Mouse (Mus musculus) midbrain, postnatal 0 days (tissue): ENCODE results near the gene Dnajc16. TPM values are rescaled to one million over a fixed set of nuclear protein-coding genes. Genes with fewer than 3 reads are reported as not detected.

Source experiments
- ATAC-seq: fragments of 200-750 bp; cut with Nextera tagmentation; 2 replicates; pipeline ENCODE4 v1.8.0; 2017; ENCODE audit warnings: moderate number of reproducible peaks, mild to moderate bottlenecking, moderate TSS enrichment, moderate library complexity; ENCODE audit not compliant: low FRiP score
- DNase-seq: peaks from one replicate; pipeline ENCODE4 v3.0.0-alpha.2; 2015; ENCODE audit warnings: low spot score
- H3K27ac ChIP-seq: fragments of 300-500 bp; sonication (generic); 2 replicates; pipeline ENCODE4 v1.5.1; 2014; ENCODE audit warnings: low read depth, mild to moderate bottlenecking, low read length, mixed read lengths
- H3K27me3 ChIP-seq: fragments of 300-500 bp; sonication (generic); 2 replicates; pipeline ENCODE4 v1.6.1; 2014; ENCODE audit warnings: low read length, control low read depth, mixed read lengths; ENCODE audit not compliant: insufficient read depth
- H3K36me3 ChIP-seq: fragments of 300-500 bp; sonication (generic); 2 replicates; pipeline ENCODE4 v1.6.1; 2014; ENCODE audit warnings: low read length, control low read depth, mixed read lengths; ENCODE audit not compliant: insufficient read depth
- H3K4me1 ChIP-seq: fragments of 300-500 bp; sonication (generic); 2 replicates; pipeline ENCODE4 v1.6.1; 2014; ENCODE audit warnings: mild to moderate bottlenecking, control low read depth, antibody characterized with exemption, low read length, mixed read lengths; ENCODE audit not compliant: insufficient read depth
- H3K4me2 ChIP-seq: fragments of 300-500 bp; sonication (generic); 2 replicates; pipeline ENCODE4 v1.6.1; 2014; ENCODE audit warnings: low read depth, mild to moderate bottlenecking, low read length, mixed read lengths; ENCODE audit not compliant: poor library complexity, severe bottlenecking
- H3K4me3 ChIP-seq: fragments of 300-500 bp; sonication (generic); 2 replicates; pipeline ENCODE4 v1.5.1; 2014; ENCODE audit warnings: low read depth, mild to moderate bottlenecking, low read length, moderate library complexity
- H3K9ac ChIP-seq: fragments of 300-500 bp; sonication (generic); replicated peaks from 2 replicates; pipeline ENCODE4 v1.6.1; 2014; ENCODE audit warnings: mild to moderate bottlenecking, low read length, moderate library complexity, mixed read lengths; ENCODE audit not compliant: poor library complexity, severe bottlenecking
- H3K9me3 ChIP-seq: fragments of 300-500 bp; sonication (generic); 2 replicates; pipeline ENCODE4 v1.6.1; 2016; ENCODE audit warnings: low read length, control low read depth
- CTCF ChIP-seq: IDR thresholded peaks from 2 replicates; pipeline ENCODE4 v1.5.1; 2016; ENCODE audit warnings: antibody characterized with exemption, mild to moderate bottlenecking
- WGBS: fragments of 180-500 bp; shearing (Covaris S2); extraction: QIAGEN DNeasy Blood & Tissue Kit; methylation state at CpG from one replicate; pipeline ENCODE4 v1.1.7; 2014; 5-methylcytosine and 5-hydroxymethylcytosine counted together
- polyA plus RNA-seq: library from polyadenylated mRNA; unstranded; fragments of >200 nt; fragmentation: Nextera tagmentation; extraction: Ambion mirVana; gene quantifications from 2 replicates; pipeline ENCODE4 v1.2.1, GENCODE M21; 2015
- total RNA-seq: library from RNA; depleted of rRNA; stranded (reverse); fragments of >200 nt; gene quantifications from 2 replicates; pipeline ENCODE4 v1.2.3, GENCODE M21; 2014

The Dnajc16 gene
- total and polyA plus RNA-seq, 2 experiments from 2014 or later: 7.2 to 18.2 TPM

DNA sequence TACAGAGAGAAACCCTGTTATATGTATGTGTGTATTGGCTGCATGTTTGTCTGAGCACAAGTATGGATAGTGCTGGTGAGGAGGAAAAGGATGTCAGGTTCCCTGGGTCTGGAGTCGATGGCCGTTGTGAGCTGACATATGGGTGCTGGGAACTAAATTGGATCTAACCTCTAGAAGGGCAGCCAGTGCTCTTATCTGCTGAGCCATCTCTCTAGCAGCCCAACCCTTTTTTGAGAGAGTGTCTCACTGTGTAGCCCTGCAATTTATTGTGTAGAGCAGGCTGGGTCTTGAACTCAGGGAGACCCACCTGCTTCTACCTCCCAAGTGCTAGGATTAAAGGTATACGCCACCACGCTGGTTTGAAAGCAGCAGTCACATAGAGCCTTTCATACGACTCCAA is 65.5 kb downstream of the Dnajc16 start:
- DNase-seq: no peak

DNA sequence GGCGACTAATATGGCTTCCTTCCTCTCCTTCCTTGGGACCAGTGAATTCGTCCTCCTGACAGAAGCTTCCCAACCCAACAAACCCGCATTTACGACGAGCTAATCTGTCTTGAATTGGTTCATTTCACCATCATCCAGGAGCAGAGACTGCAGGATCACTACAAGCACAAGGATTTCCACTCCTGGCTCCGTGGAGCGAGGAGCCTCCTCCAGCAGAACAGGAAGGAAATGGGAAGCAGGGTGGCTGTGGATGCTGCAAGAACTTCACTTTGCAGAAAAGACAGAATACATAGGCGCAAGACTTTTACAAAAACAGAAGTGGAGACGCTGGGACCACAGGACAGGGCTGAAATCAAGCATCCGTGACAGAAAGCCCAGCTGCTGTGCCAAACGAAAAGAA is 66.1 kb downstream of the Dnajc16 start:
- H3K27me3 ChIP-seq: no peaks in the 10 kb centered on the region
- H3K36me3 ChIP-seq: no peaks in the 10 kb centered on the region
- no peak overlapping the region for H3K4me2 ChIP-seq
- WGBS: 65% methylated on average over 11 of the region's 11 CpGs
- H3K4me1 ChIP-seq: peaks cover 12% of the 10 kb centered on the region; the same call in 1 of the 2 replicates
- H3K4me3 ChIP-seq: no peak overlapping the region
- DNase-seq (no peak), ATAC-seq (no peak)
- H3K9ac ChIP-seq: no peak overlapping the region
- no peak for TF ChIP-seq CTCF
- H3K27ac ChIP-seq: no peak overlapping the region
- H3K9me3 ChIP-seq: no peaks in the 10 kb centered on the region

More for the DNA sequence above, 65.5 kb downstream of the Dnajc16 start:
- no peak overlapping the region for H3K9ac ChIP-seq
- peaks cover 12% of the 10 kb centered on the region; the same call in 1 of the 2 replicates for H3K4me1 ChIP-seq
- no peaks in the 10 kb centered on the region for H3K27me3 ChIP-seq
- no peak overlapping the region for H3K4me2 ChIP-seq
- H3K27ac ChIP-seq: no peak overlapping the region
- no peaks in the 10 kb centered on the region for H3K36me3 ChIP-seq
- no peaks in the 10 kb centered on the region for H3K9me3 ChIP-seq
- ATAC-seq: no peak
- TF ChIP-seq CTCF: no peak
- WGBS: 93% methylated on average over 5 of the region's 5 CpGs
- H3K4me3 ChIP-seq: no peak overlapping the region

DNA sequence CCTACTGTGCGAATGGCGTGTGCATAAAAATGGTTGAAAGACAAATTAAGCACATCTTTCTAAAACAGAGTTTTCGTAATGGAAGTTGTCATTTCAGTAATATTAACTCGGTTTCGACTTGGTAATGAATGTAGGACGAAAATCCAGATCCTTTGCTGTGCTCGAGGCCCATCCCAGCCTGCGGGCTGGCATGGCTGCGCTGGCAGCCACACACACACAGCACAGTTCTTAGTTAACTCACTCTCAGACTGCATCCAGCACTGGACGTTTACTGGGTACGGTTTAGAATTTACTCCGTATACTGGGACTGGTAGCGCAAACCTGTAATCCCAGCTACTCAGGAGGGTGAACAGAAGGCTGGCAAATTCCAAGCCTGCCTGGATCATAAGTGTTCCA is 67.1 kb downstream of the Dnajc16 start:
- Histone ChIP-seq H3K4me2 (peak overlapping the region; percentile 86), H3K9me3 (no peaks in the 10 kb centered on the region), H3K27ac (peak overlapping the region; percentile 80), H3K36me3 (no peaks in the 10 kb centered on the region), H3K27me3 (no peaks in the 10 kb centered on the region), H3K4me1 (peaks cover 12% of the 10 kb centered on the region; the same call in 1 of the 2 replicates), H3K4me3 (peak overlapping the region; percentile 99), H3K9ac (peak overlapping the region; percentile 96)
- no peak for TF ChIP-seq CTCF
- peak; percentile 72; the same call in 1 of the 2 replicates for ATAC-seq
- 7% methylated on average over 13 of the region's 13 CpGs for WGBS
- peak; percentile 14 for DNase-seq

DNA sequence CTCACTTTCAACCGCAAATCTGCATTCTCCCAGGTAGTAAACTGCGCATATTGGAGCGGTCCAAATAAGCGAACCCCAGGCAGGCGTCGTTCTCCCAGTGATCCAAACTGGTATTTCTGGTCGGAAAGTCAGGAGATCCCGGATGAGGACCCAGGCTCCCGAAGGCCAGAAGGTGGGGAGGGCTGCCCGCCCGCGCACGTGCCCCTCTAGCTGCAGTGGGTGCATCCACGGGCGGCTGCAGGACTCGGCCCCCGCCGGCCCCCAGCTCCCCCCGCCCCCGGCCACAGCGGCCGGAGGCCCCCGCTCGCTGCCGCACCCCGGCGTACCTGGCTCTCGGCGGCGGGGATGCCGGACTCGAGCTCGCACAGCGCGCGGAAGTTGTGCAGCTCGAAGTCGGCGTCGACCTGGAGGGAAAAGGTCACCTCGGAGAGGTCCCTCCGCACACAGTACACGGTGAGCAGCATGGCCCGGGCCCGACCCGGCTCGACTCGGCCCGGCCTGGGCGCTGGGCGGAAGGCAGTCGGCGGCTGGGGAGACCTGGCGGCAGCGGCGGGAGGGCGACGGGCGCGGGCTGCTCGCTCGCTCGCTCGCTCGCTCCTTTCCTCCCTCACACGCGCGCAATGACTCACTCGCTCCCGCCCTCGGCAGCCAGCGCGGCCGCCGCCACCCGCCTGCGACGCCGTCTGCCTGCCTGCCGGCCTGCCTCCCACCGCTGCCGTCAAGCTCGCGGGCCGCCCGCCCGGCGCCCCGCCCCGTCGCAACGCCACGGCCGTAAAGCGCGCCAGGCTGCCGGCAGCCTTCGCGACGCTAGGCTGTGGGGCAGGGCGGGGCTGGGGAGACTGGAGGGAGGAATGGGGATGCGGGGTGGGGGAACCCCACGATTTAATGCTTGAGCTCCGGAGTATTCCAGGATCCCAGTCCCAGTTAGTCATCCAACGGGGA is 67.7 kb downstream of the Dnajc16 start, which contains the start of gene Ddi2:
TSS of gene Ddi2 (minus strand) at position 689 of the 942 bp plus-strand sequence.
- WGBS: under 1% methylated on average over 86 of the region's 105 CpGs
- DNase-seq: peak; percentile 92

DNA sequence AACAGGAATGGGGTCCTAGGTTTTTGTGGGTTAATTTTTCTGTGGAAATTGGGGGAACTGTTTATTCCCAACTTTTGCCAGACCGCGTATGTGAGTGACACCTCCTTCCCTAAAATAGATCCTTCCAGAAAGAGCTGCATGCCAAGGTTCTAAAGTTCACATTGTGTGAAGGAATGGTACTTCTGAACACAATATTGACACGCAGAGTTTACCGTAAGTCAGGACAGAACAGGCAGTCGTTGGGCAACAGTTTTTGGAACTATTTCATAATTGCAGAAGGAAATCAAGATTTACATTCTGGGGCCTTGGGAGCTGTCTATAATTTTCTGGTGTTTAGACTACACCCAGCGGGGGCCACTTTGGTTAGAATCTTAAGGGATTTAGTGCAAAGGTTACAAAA is 68.8 kb downstream of the Dnajc16 start:
- ATAC-seq: no peak
- no peak for TF ChIP-seq CTCF
- Histone ChIP-seq H3K4me2 (peak overlapping the region; percentile 86), H3K27ac (no peak overlapping the region), H3K9ac (no peak overlapping the region), H3K9me3 (no peaks in the 10 kb centered on the region), H3K4me1 (peaks cover 12% of the 10 kb centered on the region; the same call in 1 of the 2 replicates), H3K4me3 (peak overlapping the region; percentile 99; the same call in 1 of the 2 replicates), H3K27me3 (no peaks in the 10 kb centered on the region), H3K36me3 (no peaks in the 10 kb centered on the region)
- 78% methylated on average over 6 of the region's 6 CpGs for WGBS
- no peak for DNase-seq

More for the DNA sequence above, 67.7 kb downstream of the Dnajc16 start, which contains the start of gene Ddi2:
- Histone ChIP-seq H3K27me3 (no peaks in the 10 kb centered on the region), H3K9me3 (no peaks in the 10 kb centered on the region), H3K4me3 (peak within 1 kb of the TSS; percentile 99), H3K4me1 (peaks cover 12% of the 10 kb centered on the region; the same call in 1 of the 2 replicates), H3K27ac (peak within 1 kb of the TSS; percentile 80), H3K9ac (peak within 1 kb of the TSS; percentile 96), H3K4me2 (peak within 1 kb of the TSS; percentile 86), H3K36me3 (no peaks in the 10 kb centered on the region)
- TF ChIP-seq CTCF: no peak
- ATAC-seq: peak; percentile 91
